Mouse (Mus musculus): Measurements from ENCODE around the gene Shbg.

The Shbg gene

DNA sequence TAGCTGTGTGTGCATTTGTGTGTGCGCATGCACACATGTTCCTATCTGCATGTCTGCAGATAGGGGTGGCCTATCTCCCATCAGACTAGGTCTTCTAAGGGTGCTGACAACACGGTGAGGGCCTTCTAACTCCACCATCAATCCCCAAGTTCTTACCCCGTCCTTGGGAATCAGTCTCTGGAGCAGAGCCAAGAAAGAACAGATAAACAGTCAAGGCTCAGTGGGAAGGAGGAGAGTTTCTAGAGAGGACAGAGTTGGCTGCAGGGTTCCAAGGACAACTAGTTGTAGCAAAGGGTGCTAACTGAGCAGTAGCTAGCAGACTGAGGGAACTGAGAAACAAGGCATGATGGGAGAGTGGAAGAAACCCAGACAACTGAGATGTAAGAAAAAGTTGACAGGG is 15.9 kb downstream of the Shbg start:
- CTCF ChIA-PET: no interaction called here

GRCm38 (mm10) chr11:69600098-69600497 is 17.6 kb downstream of the Shbg start:
- CTCF ChIA-PET: no interaction called here

GRCm38 (mm10) chr11:69599436-69599835 is 18.3 kb downstream of the Shbg start:
- CTCF ChIA-PET: no interaction called here

GRCm38 (mm10) chr11:69594853-69595252 is 22.9 kb downstream of the Shbg start:
- CTCF ChIA-PET: no interaction called here

GRCm38 (mm10) chr11:69592799-69593198 is 24.9 kb downstream of the Shbg start:
- CTCF ChIA-PET: interaction anchor here (1.1 kb wide), 1 partner anchor 35 kb away, joined by 4 read pairs; no protein-coding TSS in a partner anchor

DNA sequence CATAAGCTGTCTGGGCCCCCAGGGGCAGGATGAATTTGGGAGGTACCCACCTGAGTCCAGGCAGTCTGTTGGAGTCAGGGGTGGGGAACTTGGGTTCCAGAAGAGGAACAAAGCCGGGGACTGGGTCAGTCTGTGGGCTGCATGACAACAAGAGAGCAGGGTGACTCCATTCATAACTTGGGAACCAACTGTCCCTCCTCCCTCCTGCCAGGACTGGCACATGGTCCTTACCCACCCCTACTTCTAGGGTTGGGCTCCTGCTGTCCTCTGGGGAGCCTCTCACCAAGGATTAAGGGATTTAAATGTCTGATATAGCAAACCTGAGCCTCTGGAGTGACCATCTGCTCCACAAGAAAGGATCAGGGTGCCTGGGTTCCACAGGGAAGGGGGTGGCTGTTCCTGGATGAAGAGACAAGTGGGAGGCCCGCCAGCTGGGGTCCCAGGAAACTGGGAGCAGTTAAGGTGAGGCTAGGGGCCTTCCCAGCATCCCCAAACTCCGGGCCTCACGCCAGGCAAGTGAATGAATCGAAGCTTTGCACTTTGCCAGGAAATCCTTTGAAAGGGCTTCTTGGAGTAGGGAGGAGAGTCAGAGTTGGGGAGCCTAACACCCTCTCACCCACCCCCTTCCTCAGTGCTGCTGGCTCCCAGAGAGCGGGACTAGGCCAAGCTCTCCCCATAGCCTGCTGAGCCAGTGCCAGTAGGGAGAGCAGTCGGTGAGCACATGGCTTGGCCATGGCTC is 25.6 kb downstream of the Shbg start:
- CTCF ChIA-PET: interaction anchor here (0.6 kb wide), 1 partner anchor 22 kb away, joined by 8 read pairs; no protein-coding TSS in a partner anchor

GRCm38 (mm10) chr11:69591424-69591823 is 26.3 kb downstream of the Shbg start:
- CTCF ChIA-PET: no interaction called here

GRCm38 (mm10) chr11:69590622-69591021 is 27.1 kb downstream of the Shbg start:
- CTCF ChIA-PET: no interaction called here

GRCm38 (mm10) chr11:69589207-69589834 is 28.4 kb downstream of the Shbg start:
- CTCF ChIA-PET: no interaction called here

- CTCF ChIA-PET: no interaction called here
Observed at GRCm38 (mm10) chr11:69585718-69586325, 31.9 kb downstream of the Shbg start.

GRCm38 (mm10) chr11:69584937-69585336 is 32.8 kb downstream of the Shbg start:
- CTCF ChIA-PET: no interaction called here

- CTCF ChIA-PET: no interaction called here
Observed at GRCm38 (mm10) chr11:69584008-69584407, 33.7 kb downstream of the Shbg start.

GRCm38 (mm10) chr11:69582230-69582805 is 35.4 kb downstream of the Shbg start:
- CTCF ChIA-PET: interaction anchor here (0.7 kb wide), 1 partner anchor 365 kb away, joined by 5 read pairs; no protein-coding TSS in a partner anchor

DNA sequence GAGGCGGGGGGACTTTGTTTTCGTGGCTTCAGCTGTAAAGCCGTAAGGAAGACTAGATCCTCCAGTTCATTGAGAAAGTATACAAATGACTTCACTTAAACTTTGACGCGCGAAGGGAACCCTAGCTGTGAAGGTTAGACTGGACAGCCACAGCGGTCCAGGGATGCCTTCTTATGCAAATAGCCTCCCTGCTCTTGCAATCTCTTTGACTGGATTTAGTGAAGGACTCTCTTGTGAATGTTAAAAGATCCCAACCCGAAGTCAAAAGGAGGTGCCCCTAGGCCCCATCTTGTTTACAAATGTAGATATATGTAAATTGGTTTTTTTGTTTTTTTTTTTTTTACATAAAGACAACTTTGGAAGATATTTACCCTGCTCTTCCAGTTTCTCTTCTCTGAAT is 35.9 kb downstream of the Shbg start:
- CTCF ChIA-PET: interaction anchor here (0.7 kb wide), 2 partner anchors 55 to 365 kb away, joined by 5 to 8 read pairs; no protein-coding TSS in a partner anchor

DNA sequence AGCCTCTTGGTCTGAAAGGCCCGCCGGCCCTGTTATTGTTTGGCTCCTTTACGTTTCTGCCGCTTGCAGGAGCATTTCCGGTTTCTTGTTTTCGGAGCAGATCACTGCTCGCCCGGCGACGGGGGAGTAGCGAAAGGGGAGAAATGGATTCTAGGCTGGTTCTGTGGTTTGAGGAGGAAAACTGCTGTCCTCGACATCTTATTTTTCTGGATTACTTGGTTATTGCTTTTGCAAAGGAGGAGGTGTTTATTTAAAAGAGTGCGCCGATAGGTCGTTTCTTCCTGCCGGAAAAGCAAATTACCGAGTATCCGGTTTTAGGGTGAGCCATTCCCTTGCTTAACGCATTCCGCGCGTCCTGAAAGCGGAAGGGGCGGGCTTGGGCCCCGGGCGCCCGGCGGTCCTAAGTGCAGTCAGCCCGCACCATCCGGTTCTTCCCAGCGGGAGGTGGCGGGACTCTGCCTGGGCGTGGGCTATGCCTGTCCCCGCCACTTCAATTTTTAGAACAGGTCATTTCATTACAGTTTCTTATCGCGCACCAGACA is 36.5 kb downstream of the Shbg start:
- CTCF ChIA-PET: interaction anchor here (0.7 kb wide), 1 partner anchor 56 kb away, joined by 8 read pairs; no protein-coding TSS in a partner anchor

GRCm38 (mm10) chr11:69580572-69581146 is 37.0 kb downstream of the Shbg start:
- CTCF ChIA-PET: no interaction called here

GRCm38 (mm10) chr11:69580091-69580514 is 37.6 kb downstream of the Shbg start, which contains the start of the genes Wrap53 and Trp53:
Wrap53 (minus strand) TSS chr11:69580255.
Trp53 (plus strand) TSS chr11:69580359.
- CTCF ChIA-PET: no interaction called here

DNA sequence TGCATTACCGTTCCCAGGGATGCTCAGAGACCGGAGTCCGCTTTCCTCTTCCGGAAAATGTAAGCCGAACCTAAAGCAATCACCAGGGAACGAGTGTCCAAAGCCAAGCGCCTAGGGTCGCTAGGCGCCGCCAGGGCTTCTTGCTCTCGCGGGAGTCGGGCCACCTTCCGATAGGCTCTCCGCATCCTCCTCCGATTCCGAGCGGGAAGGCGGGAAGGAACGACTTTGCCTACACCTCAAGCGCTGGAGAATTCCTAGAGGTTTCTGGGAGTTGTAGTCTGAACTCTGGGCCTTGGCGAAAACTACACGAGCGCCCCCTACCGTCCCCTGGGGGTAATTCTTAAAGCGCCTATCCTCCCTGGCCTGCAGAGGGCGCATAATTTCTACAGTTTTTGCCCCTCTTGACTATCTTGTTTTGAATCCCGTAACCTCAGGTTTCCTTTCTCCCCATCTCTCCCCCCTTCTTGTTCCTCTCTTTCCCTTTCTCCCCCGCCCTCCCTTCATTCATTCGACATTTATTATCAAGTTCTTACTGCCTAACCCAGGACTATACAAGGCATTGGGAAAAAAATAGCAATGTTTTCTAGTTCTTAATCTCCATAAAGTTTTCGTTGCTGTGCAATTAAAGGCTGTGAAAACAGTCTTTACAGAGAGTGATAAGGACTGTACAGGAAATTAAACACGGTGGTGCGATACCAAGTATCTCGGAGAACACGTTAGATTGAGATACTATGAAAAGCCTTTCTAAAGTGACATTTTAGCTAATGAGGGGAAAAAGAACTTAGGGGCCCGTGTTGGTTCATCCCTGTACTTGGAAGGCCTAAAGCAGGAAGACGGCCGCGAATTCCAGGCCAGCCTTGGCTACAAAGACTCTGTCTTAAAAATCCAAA is 38.3 kb downstream of the Shbg start:
- CTCF ChIA-PET: no interaction called here

DNA sequence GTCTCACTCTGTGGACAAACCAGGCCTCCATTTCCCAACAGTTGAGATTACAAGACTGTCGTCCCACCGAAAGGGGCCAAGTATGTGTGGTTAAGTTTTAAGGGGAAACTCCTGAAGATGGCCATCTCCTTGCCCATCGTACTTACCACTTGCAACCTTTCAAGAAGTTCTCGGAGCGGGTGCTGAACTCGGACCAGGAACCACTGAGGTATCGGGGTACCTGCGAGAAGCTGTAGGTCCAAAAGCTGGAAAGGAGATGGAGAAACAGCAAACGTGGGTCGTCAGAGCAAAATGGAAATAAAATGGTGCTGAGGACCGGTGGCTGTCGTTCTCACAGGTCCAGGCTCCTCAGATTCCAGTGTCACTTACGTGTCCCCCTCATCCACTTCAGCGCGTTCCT is 39.4 kb downstream of the Shbg start:
- CTCF ChIA-PET: no interaction called here

GRCm38 (mm10) chr11:69576307-69576706 is 41.4 kb downstream of the Shbg start:
- CTCF ChIA-PET: interaction anchor here (0.6 kb wide), 1 partner anchor 22 kb away, joined by 6 read pairs; no protein-coding TSS in a partner anchor

GRCm38 (mm10) chr11:69575220-69575619 is 42.5 kb downstream of the Shbg start:
- CTCF ChIA-PET: no interaction called here

Data from spleen, embryonic (tissue).